Mouse (Mus musculus) MN1 (cell line): Measurements from ENCODE around the gene Scrg1.
A peak's percentile ranks its signal among the peaks of the same experiment; 100 is the strongest.
"Not testable (repeated sequence)": the region's sequence is repeated elsewhere in the genome, so short reads cannot be mapped to it uniquely, and the experiment has no call there.

ENCODE experiments used
- DNase-seq: peaks from one replicate; pipeline ENCODE4 v3.0.0-alpha.2; 2016; ENCODE audit warnings: low spot score

The Scrg1 gene

GRCm38 (mm10) chr8:57508657-57509056, 52.9 kb downstream of the Scrg1 start:
- no peak for DNase-seq

GRCm38 (mm10) chr8:57510791-57511315, 55.1 kb downstream of the Scrg1 start:
- DNase-seq = peak; percentile 29

- DNase-seq = peak; percentile 100
These were observed 55.8 kb downstream of the Scrg1 start, which contains the start of gene Hmgb2 for GRCm38 (mm10) chr8:57511316-57512118. TSS of gene Hmgb2 (plus strand) at chr8:57511907.

- peak; percentile 65 for DNase-seq
These were observed 56.7 kb downstream of the Scrg1 start for GRCm38 (mm10) chr8:57512141-57513056.

- DNase-seq = not testable (repeated sequence)
These were observed 57.5 kb downstream of the Scrg1 start for GRCm38 (mm10) chr8:57513178-57513661.

GRCm38 (mm10) chr8:57516685-57517084, 61.0 kb downstream of the Scrg1 start:
- not testable (repeated sequence) for DNase-seq

- no peak for DNase-seq
These were observed 62.0 kb downstream of the Scrg1 start for GRCm38 (mm10) chr8:57517723-57518122.

GRCm38 (mm10) chr8:57520186-57520786, 64.6 kb downstream of the Scrg1 start:
- no peak for DNase-seq
